Mouse (Mus musculus) thymus, postnatal 10 days (tissue): ENCODE data around the gene Inpp4b.

Experiments
- DNase-seq, 2 experiments: peaks; one replicate each; pipeline ENCODE4 v3.0.0; 2021; ENCODE audit warnings: low spot score in 2 of 2

The Inpp4b gene

DNA sequence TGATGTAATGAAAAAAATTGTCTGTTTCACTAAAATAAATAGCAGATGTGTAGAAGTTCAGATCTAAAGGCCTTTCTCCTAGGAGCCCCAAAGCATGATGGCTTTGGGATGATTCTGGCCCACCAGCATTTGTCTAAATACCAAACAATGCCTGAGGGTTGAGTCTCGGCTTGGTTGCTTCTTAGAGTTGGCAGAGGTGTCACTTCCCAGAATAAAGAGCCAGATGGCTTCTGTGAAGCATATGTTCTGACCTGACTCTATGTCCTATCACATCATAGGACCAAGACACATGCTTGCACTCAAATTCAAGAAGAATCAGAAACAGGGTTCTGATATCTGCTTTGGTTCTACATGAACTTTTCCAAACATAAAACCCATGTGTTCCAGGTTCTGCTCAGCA lies 365.1 kb downstream of the Inpp4b start:
- DNase-seq, result no peak

DNA sequence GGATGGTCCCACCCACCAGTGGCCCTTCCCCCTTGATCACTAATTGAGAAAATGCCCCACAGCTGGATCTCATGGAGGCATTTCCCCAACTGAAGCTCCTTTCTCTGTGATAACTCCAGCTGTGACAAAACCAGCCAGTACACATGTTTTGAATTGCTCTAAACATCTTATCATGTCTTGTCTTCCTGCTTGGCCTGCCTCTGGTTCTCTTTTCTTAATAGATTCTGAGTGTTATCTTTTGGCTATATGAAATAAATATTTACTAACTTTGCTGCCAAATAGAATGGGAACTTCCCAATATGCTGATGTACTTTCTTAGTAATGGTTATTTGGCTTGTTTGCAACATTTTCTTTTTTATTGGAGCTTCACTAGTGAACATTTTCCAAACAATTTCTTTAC lies 389.0 kb downstream of the Inpp4b start:
- DNase-seq, result no peak

DNA sequence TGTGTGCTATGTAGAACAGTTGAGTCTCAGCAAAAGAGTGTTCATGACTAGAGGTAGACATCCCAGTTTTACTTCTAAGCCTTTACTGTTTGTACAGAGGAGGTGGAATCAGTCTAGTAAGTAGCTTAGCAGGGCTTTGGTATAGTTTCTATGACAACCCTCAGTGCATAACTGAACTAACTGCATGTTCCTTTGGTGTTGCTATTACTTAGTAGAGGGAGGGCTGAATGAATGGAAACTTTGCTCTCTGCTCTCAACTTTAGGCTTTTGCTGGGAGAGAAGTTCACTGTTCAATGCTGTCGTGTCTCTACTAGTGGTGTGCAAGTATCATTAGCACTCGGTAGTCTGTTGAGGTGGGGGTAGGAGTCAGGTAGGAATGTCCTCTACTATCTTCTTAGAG lies 393.3 kb downstream of the Inpp4b start:
- no peak for DNase-seq

DNA sequence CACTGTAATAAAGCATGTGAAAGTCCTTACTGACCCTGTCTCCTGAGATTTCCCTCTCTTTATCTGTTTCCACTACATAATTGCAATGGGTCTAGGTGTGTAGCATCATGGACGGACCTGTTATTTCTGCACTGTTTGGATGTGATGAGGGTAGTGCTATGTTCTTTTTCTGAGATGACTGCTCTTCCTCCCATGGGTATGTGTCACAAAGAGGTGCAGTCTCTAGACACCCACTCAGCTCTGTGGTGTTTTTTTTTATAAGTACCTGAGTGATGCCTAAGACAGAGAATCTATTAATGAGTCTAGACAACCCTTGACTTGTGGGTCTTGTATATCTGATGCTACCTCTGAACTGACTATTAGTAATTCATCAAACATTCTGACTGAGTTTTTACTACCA lies 393.7 kb downstream of the Inpp4b start:
- no peak for DNase-seq

DNA sequence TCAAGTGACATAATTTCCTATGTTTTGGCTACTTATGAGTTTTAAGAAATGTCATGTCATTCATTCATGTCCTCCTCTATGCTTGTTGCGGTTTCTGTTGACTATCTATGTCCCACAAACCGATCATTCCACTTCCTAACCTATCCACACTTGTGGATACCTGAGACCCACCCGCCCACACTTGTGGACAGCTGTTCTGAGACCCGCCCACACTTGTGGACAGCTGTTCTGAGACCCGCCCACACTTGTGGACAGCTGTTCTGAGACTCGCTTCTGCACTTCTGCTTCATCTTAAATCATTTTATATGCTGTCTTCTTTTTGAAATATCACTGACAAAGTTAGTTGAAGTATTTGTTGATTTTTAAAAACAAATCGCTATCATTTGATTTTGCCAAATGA lies 400.2 kb downstream of the Inpp4b start:
- DNase-seq, result no peak

DNA sequence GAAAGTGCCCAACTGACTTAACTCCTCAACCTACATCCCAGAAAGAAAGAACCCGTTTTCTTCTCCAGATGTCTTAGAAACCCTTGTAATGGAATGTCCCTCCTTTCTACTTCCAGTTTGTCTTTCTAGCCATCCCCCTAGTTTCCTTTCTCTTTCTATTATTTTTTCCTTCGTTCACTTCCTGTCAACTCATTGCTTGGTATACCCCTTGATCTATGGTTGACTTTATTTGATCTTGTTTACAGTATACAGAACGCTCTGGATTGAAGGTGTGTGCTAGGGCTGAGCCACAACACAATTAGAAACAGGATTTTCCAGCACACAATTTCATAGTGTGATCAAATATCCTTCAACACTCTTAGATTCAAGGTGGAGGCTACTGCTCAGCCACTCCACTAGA lies 400.7 kb downstream of the Inpp4b start:
- DNase-seq, result no peak

DNA sequence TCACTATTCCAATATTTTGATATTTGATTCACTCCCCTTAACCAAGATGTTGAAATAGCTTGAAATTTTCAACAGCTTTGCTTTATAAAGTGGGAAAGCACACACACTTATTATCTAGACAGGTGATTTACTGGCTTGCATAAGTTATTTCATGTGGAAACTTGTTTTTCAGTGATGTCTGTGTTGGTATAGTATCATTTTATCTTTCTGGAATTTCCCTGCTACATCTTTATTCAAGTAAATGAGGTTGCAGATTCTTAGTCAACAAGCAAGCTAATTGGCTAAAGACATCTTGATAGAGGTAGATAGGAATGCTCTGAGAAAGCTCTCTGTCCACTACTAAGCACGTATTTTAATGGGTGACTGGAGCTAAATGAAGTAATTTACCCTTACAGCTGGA lies 403.1 kb downstream of the Inpp4b start:
- no peak for DNase-seq

DNA sequence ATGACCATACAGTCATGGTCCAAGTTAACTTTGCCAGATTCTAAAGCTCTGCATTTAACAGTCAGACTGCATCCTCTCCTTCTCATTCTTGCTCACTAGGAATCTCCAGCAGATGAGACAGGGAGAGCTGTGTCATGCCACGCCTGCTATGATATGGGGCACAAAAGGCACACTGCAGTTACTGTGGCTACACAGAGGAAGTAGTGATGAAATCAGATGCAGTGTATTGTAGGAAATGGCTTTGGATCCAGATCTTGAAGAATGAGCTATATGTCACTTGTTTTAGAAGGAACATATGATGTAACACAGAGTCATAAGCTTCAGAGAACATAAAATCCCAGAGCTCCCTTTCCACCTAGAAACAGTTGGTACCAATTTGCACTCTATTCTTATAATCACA lies 408.8 kb downstream of the Inpp4b start:
- DNase-seq, result no peak

DNA sequence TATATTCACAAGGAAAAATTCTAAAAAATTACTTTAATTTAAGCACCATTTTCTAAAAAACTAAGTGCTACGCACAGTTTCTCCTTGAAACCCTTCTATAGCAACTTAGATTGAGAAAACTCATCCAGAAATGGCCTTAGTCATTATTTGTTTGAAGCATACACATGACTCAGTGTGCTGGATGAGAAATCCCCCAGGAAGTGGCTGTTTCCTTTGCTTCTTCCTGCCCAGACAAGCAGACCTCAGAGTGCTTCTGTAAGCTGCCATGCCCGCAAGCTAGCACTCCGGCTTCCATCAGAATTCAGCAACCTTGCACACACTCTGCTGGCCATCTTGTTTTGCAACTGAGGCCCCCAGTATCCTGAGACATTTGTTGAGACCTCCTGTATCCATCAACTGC lies 414.3 kb downstream of the Inpp4b start:
- DNase-seq, result no peak

DNA sequence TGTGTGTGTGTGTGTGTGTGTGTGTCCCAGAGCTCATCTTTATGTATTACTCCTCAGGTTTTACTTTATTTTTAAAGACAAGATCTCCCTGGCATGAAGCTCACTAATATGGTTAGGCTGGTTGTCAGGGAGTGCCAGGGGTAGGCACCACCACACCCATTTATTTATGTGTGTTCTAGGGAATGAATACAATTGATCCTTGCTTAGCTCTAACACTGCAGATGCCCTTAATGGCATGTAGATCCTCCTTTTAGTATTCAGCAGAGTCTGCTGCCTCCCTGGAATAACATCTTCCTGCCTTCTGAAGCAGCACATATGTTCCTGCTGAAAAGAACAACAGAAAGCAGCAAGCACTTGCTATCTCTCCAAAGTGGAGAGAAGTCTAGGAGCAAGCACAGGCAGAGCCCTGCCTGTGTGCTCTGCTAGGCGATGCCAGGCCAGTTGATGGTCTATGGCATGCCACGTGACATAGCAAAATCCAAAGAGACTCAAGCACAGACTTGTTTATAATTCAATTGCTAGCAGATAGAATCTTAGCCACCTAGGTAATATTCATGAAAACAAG lies 415.3 kb downstream of the Inpp4b start:
- no peak for DNase-seq

DNA sequence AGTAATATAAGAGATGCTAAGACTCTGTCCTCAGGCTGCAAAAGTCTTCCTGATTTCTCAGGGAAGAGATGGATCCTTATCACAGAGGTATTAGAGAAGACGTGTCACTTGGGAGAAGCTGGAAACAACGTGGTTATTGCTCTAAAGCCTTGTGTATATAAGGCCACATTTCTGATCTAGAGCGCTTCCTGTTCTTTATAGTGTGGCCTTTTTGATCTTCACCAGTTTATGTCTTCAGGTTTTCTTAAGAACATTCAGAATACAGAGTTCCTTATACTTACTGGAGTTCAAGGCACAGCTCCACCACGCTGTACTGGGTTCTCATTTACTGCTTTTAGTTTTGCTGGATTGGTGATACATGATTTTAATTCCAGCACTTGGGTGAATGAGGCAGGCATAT lies 419.1 kb downstream of the Inpp4b start:
- DNase-seq, result no peak

DNA sequence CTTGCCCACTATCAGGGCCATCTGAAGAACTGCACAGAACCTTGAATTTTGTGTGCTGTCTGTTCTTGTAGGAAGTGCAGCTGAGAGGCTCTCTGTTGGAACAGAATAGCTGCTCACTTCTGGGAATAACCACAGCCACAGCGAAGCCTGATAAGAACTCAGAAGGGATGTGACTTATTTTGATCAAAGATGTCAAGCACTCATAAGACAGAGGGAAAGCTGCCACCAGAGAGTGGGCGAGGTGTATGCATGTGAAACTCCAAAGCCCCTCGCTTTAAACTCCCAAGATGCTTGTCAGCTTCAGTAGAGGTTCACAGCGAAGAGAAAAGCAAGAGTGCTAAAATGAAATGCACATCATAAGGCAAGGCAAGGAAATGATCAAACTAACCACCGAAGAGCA lies 423.7 kb downstream of the Inpp4b start:
- DNase-seq, result peak; percentile 30 to 35

DNA sequence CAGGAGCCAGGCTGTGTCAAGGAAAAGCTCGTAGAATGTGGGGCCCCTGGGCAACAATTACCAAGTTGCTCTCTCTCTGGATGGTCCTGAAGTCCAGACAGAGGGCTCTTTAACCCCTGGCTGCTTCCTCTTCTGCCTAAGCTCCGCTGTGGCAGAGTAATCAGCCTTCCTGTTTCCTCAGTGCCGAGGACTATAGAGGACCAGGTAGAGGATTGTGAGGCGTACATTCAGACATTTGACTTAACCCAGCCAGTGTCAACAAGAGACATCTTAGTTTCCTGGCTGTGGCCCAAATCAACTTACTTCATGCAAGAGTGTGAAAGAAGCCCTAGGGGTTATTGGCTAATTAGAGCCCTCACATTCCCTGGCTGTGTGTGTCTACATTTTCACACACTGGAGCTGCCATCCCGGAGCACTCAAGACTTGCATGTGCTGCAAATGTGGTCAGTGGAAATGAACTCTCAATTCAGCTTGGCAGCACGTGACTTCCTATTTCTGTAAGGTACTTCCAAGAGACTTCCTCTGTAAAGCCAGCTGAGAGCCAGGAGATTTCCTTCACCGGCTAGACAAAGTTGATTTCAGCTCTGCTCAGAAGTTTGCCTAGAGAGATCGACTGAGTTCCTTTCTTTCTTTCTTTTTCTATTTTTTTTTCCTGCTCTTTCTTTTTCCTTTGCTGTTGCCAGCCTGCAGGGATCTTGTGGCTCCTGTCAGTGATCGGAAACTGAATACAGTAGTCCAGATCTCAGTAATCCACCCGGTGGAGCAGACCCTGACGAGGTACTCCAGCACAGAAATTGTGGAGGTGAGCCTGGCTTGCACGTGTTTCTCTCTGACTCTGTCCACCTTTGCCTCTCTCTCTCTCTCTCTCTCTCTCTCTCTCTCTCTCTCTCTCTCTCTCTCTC lies 425.3 kb downstream of the Inpp4b start:
- peak; percentile 42 to 49 for DNase-seq

DNA sequence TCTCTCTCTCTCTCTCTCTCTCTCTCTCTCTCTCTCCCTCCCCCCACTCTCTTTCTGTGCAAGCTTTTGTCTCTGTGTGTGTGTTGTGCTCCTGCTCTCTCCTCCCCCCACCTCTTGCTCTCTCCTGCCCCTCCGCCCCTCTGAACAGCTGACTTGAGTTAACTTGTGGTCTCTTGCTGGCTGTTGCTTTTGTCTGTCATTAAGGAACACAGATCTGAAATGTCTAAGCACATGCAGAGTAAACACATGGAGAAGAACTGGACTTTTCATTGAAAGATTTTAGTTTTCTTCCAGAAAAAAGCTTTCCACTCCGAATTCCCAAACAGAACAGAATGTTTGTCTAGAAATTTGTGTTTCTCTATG lies 425.9 kb downstream of the Inpp4b start:
- DNase-seq, result peak; percentile 67 to 75

DNA sequence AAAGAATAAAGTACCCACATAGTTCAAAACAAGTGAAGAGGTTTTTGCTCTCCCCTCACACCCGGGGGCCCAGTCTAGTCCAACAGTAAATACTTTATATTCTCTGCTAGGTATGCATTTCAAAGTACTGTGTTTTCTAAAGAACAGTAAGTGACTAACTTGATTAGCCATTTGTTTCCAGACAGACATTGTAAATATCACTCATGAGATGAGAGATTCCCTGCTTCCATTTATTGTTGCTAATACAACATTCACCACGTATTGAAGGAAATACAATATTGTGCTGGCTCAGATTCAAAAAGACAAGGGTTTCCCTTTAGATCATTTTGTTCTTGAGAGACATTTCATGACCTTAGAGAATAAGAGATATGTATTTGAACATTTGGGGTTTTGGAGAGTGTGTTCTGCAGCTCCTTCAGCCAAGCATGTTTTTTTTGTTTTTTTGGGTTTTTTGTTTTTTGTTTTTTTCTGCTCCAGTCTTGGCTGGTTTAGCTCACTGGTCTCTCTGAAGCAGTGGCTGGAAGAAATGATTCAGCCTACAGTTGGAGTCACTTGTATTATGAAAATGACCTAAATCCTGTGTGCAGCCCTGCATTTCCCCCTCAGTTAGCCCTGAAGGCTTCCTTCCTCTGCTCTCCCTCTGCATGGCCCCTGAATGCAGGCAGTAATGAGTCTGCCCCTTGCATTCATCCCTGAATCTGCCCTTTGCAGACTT lies 426.5 kb downstream of the Inpp4b start:
- no peak for DNase-seq

DNA sequence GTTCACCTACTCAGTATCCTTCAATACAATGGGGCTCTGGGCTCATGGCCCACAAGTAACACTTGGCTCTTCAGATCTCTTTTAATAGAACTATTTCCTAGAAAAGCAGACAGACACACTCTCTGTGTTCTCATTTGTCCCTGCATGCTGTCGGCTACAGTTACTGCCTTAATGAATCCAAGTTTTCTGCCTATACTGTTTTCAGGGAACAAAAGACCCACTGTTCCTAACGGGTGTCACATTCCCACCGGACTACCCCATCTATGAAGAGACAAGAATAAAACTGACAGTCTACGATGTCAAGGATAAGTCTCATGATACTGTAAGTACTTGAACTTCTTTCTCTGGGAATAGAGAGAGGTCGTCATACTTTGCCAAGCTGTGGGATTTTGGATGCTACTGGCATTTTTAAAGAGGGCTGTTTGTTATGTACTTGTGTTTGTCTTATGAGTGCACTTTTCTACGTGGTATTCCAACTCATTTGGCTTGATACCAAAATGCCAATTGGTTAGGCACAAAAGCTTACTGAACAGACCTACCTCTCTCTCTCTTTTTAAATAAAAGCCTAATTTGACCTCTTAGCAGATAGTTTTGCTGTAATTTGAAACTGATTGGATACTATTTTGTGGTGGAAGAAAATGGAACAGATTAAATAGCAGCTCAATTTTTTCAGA lies 428.4 kb downstream of the Inpp4b start:
- DNase-seq, result no peak

DNA sequence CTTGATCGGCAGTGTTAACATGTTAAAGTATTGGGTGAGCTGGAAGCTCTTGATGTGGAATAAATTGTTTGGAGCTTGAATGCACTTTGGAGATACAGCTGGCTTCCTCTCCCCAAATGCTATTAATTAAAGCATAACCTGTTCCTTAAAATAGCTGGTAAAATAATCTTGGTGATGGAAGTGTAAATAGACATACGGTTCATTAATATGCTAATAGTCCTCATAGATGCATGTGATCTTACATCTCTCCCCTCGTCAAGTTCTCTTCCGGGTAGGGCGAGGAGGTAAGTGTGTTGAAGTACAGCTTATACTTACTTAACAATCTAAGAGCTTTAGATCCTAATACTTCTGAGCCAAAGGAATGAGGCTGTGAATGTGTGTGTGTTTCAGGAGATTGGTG lies 430.5 kb downstream of the Inpp4b start:
- no peak for DNase-seq

DNA sequence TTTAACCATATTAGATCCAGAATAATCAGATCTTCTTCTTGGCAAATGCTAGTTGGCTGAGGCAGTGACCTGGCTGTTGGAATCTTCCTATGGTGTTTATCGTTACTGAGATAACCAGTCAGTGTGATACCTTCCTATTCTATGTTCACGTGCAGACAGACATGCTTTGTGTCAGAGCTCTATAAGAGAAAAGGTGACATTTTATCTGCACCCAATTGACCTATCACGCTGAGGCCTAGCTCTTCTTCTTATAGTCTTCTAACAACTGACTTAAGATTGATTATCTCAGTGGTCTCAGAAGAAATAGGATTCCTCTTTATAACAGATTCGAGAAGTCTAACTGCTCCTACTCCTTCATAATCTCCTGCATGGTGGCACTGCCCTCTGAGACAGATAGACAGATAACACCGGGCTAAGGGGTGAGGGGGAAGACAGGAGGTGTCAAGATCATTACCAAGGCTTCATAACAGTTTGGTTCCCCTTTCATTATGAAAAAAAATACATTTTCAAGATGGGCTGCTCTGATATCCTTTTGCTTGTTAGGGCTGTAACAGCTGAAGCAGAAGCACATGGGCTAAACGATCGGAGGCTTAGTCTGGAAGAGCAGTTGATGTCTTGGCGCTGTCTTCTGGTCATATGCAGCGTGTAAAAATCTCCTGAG lies 431.1 kb downstream of the Inpp4b start:
- no peak for DNase-seq

DNA sequence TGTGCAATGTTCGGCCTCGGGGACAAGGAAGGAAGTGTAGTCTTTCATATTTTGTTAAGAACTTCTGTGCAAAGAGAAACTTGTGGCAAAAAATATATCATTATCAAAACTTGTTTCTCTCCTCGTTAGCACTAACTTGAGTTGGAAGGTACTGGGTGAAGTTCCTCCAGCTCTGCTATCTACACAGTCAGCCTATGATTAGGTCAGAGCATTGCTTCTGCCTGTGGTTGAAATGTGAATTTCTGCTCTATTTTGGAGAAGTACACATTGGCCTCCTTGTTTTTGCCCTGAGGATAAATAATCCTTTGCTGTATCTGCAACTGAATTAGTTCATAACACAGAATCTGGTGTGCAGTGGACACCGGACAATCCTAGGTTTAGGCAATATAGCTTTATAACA lies 431.7 kb downstream of the Inpp4b start:
- DNase-seq, result no peak

DNA sequence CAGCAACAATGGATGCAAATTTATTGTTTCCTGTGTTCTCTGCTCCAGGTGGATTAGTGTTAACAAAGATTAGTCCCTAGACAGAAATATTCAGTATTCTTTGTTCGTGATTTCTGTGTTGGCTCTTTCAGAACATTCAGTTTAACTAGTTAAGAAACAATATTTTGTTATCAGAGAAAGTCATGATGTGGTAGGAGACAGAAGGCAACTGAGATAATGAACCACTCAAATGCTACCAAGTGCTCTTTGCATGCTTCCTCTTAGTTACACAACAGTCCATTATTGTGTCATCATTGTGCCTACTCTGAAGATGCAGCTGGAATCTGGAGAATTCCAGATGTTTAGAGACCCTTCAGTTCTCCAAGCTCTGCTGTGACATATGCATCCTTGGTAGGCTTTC lies 432.1 kb downstream of the Inpp4b start:
- DNase-seq, result no peak

DNA sequence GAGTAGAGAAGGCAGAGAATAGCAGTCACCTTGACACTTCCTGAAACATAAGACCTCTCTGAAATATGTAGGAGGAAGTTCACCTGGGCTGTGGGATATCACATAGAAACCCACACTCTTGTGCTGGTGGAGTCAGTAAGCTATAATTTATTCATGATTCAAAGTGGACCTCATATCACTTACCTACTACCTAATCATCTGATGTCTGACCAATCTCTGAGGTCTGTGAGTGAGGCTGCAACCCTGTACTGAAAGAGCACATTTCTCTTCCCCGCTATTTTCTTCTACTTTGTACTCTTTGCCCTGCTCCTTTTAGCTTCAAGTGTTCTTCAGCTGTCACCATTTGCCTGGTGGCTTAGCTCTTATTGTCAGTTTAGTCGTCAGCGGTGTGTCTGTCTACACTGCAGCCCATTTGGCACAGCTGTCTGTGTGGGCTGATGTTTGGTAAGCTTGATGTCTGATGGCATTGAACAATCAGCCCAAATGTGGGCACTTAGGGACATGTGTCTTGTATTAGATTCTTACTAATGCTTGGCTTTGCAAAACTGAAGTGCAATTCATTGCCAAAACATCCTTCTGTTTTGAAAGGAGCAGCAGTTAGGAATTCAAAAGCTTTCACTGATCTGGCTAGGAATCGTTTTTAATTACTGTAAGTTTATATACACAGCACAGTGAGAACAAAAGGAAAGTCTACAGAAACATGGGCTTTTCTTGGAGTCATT lies 434.3 kb downstream of the Inpp4b start:
- no peak for DNase-seq
